Mouse (Mus musculus) forelimb bud, embryonic 11.5 days (tissue): ENCODE measurements at regions not wholly inside any gene's neighbourhood (a gene's known extent, or its start where the extent isn't known, plus 50 kb on each side); places are given as distances from the start of the nearest gene placed in this dataset.
A peak's percentile ranks its signal among the peaks of the same experiment; 100 is the strongest.
"Not testable (repeated sequence)": the region's sequence is repeated elsewhere in the genome, so short reads cannot be mapped to it uniquely, and the experiment has no call there.

ENCODE experiments used
- DNase-seq: peaks from one replicate; pipeline ENCODE4 v3.0.0-alpha.2; 2012; ENCODE audit warnings: low read depth, low spot score

GRCm38 (mm10) chr17:35758769-35759168, 54.3 kb upstream of the Ddr1 start:
- no peak for DNase-seq

GRCm38 (mm10) chr17:35759740-35760139, 55.3 kb upstream of the Ddr1 start:
- DNase-seq = no peak

- DNase-seq = no peak
Observed at GRCm38 (mm10) chr17:35762614-35763013, 58.2 kb upstream of the Ddr1 start.

GRCm38 (mm10) chr17:35763101-35763500, 58.4 kb upstream of the Ier3 start:
- no peak for DNase-seq

- DNase-seq = no peak
Observed at GRCm38 (mm10) chr17:35763866-35764265, 57.6 kb upstream of the Ier3 start.

- DNase-seq = no peak
Observed at GRCm38 (mm10) chr17:35766406-35766805, 55.1 kb upstream of the Ier3 start.

- DNase-seq = no peak
Observed at GRCm38 (mm10) chr17:35769175-35769960, 52.1 kb upstream of the Ier3 start.

GRCm38 (mm10) chr17:35769961-35770276, 51.6 kb upstream of the Ier3 start:
- DNase-seq = not testable (repeated sequence)

GRCm38 (mm10) chr17:35770599-35770998, 50.9 kb upstream of the Ier3 start:
- DNase-seq = peak; percentile 14

GRCm38 (mm10) chr17:35771656-35772405, 49.7 kb upstream of the Ier3 start:
- no peak for DNase-seq
